Mouse (Mus musculus) MEL (cell line): ENCODE results near the gene St6galnac1. TPM values are rescaled to one million over a fixed set of nuclear protein-coding genes. Genes with fewer than 3 reads are reported as not detected.
A peak's percentile ranks its signal among the peaks of the same experiment; 100 is the strongest.

Experiments
- DNase-seq: peaks from one replicate; pipeline ENCODE4 v3.0.0; 2011; ENCODE audit warnings: low read depth, low spot score
- H3K27ac ChIP-seq: 2 replicates; pipeline ENCODE4 v1.5.1; 2012; ENCODE audit warnings: low read depth, mild to moderate bottlenecking, control low read depth, low read length, moderate library complexity; ENCODE audit not compliant: control insufficient read depth
- H3K27me3 ChIP-seq, 2 experiments: fragments of 150-350 bp in 1 of 2; sonication (generic) in 1 of 2; 2 replicates each; pipeline ENCODE4 v1.6.1; 2012; ENCODE audit warnings: low read length in 2 of 2, mild to moderate bottlenecking in 2 of 2, improper control_type of control experiment in 1 of 2, moderate library complexity in 1 of 2; ENCODE audit not compliant: insufficient read depth in 2 of 2, control insufficient read depth in 1 of 2
- H3K36me3 ChIP-seq, 2 experiments: 2 replicates each; pipeline ENCODE4 v1.6.1; 2012 to 2014; ENCODE audit warnings: low read length in 2 of 2, improper control_type of control experiment in 1 of 2, inconsistent platforms in 1 of 2, mild to moderate bottlenecking in 1 of 2; ENCODE audit not compliant: insufficient read depth in 2 of 2, control insufficient read depth in 1 of 2
- H3K4me1 ChIP-seq, 2 experiments: fragments of 150-350 bp in 1 of 2; sonication (generic) in 1 of 2; 2 replicates each; pipeline ENCODE4 v1.6.1; 2012; ENCODE audit warnings: low read length in 2 of 2, improper control_type of control experiment in 1 of 2, mild to moderate bottlenecking in 1 of 2; ENCODE audit not compliant: insufficient read depth in 2 of 2, control insufficient read depth in 1 of 2
- H3K4me3 ChIP-seq, 2 experiments: fragments of 150-350 bp in 1 of 2; sonication (generic) in 1 of 2; 2 replicates each; pipeline ENCODE4 v1.5.1; 2012; ENCODE audit warnings: low read depth in 2 of 2, low read length in 2 of 2, mild to moderate bottlenecking in 2 of 2, moderate library complexity in 2 of 2, control low read depth in 1 of 2, improper control_type of control experiment in 1 of 2; ENCODE audit not compliant: control insufficient read depth in 1 of 2, insufficient read depth in 1 of 2
- H3K79me2 ChIP-seq: 2 replicates; pipeline ENCODE4 v1.6.1; 2012; ENCODE audit warnings: mild to moderate bottlenecking, low read length, moderate library complexity; ENCODE audit not compliant: control insufficient read depth, poor library complexity, insufficient read depth
- H3K9ac ChIP-seq: 2 replicates; pipeline ENCODE4 v1.6.1; 2012; ENCODE audit warnings: low read depth, mild to moderate bottlenecking, control low read depth, low read length, moderate library complexity; ENCODE audit not compliant: control insufficient read depth, poor library complexity, severe bottlenecking
- H3K9me3 ChIP-seq: fragments of 150-350 bp; sonication (generic); replicated peaks from 2 replicates; pipeline ENCODE4 v1.6.1; 2012; ENCODE audit warnings: mild to moderate bottlenecking, low read length, improper control_type of control experiment, moderate library complexity; ENCODE audit not compliant: insufficient read depth
- BHLHE40 ChIP-seq: IDR thresholded peaks from 2 replicates; pipeline ENCODE4 v1.6.1; 2012; ENCODE audit warnings: low read depth, mild to moderate bottlenecking, inconsistent platforms, low read length, improper control_type of control experiment, borderline replicate concordance
- CHD2 ChIP-seq: IDR thresholded peaks from 2 replicates; pipeline ENCODE4 v1.6.1; 2011; ENCODE audit warnings: low read length, improper control_type of control experiment
- CTCF ChIP-seq, 3 experiments: IDR thresholded peaks in 2 of 3; conservative IDR thresholded peaks in 1 of 3; 2 replicates each; pipeline ENCODE4 v1.5.1; 2011 to 2012; ENCODE audit warnings: low read length in 3 of 3, low read depth in 2 of 3, mild to moderate bottlenecking in 2 of 3, improper control_type of control experiment in 1 of 3, inconsistent platforms in 1 of 3, mixed read lengths in 1 of 3, moderate library complexity in 1 of 3; ENCODE audit not compliant: control insufficient read depth in 1 of 3, insufficient read depth in 1 of 3, poor library complexity in 1 of 3, severe bottlenecking in 1 of 3
- ELF1 ChIP-seq: IDR thresholded peaks from 2 replicates; pipeline ENCODE4 v1.6.1; 2014; ENCODE audit warnings: low read depth, mild to moderate bottlenecking, inconsistent platforms, low read length, improper control_type of control experiment, moderate library complexity
- ETS1 ChIP-seq: IDR thresholded peaks from 2 replicates; pipeline ENCODE4 v1.6.1; 2012; ENCODE audit warnings: low read depth, mild to moderate bottlenecking, inconsistent platforms, low read length, improper control_type of control experiment, moderate library complexity
- GABPA ChIP-seq: IDR thresholded peaks from 2 replicates; pipeline ENCODE4 v1.6.1; 2012; ENCODE audit warnings: low read depth, mild to moderate bottlenecking, inconsistent platforms, low read length, improper control_type of control experiment, moderate library complexity
- JUND ChIP-seq: IDR thresholded peaks from 2 replicates; pipeline ENCODE4 v1.6.1; 2011; ENCODE audit warnings: low read depth, mild to moderate bottlenecking, improper control_type of control experiment, low read length
- KAT2A ChIP-seq: conservative IDR thresholded peaks from 2 replicates; pipeline ENCODE4 v1.6.1; 2012; ENCODE audit warnings: low read depth, low read length, improper control_type of control experiment, inconsistent platforms
- MAX ChIP-seq: IDR thresholded peaks from 2 replicates; pipeline ENCODE4 v1.6.1; 2011; ENCODE audit warnings: low read length, improper control_type of control experiment
- MYC ChIP-seq: IDR thresholded peaks from 2 replicates; pipeline ENCODE4 v1.6.1; 2011; ENCODE audit warnings: low read depth, mild to moderate bottlenecking, low read length, improper control_type of control experiment, moderate library complexity
- NELFE ChIP-seq: IDR thresholded peaks from 2 replicates; pipeline ENCODE4 v1.6.1; 2011; ENCODE audit warnings: low read depth, low read length, improper control_type of control experiment
- POLR2A ChIP-seq, 2 experiments: IDR thresholded peaks; 2 replicates each; pipeline ENCODE4 v1.6.1; 2011 to 2012; ENCODE audit warnings: low read length in 2 of 2, mild to moderate bottlenecking in 2 of 2, control low read depth in 1 of 2, improper control_type of control experiment in 1 of 2, low read depth in 1 of 2, moderate library complexity in 1 of 2; ENCODE audit not compliant: control insufficient read depth in 1 of 2, insufficient read depth in 1 of 2, poor library complexity in 1 of 2
- POLR2AphosphoS5 ChIP-seq: IDR thresholded peaks from 2 replicates; pipeline ENCODE4 v1.6.1; 2012; ENCODE audit warnings: low read depth, borderline replicate concordance, mild to moderate bottlenecking, inconsistent platforms, low read length, moderate library complexity, mixed read lengths
- RAD21 ChIP-seq: IDR thresholded peaks from 2 replicates; pipeline ENCODE4 v1.6.1; 2011; ENCODE audit warnings: mild to moderate bottlenecking, low read depth, low read length, improper control_type of control experiment
- SMC3 ChIP-seq: IDR thresholded peaks from 2 replicates; pipeline ENCODE4 v1.6.1; 2011; ENCODE audit warnings: low read depth, low read length, improper control_type of control experiment
- TAL1 ChIP-seq: IDR thresholded peaks from 2 replicates; pipeline ENCODE4 v1.6.1; 2012; ENCODE audit warnings: mild to moderate bottlenecking, inconsistent platforms, low read length, moderate library complexity, mixed read lengths
- TBP ChIP-seq: IDR thresholded peaks from 2 replicates; pipeline ENCODE4 v1.8.0; 2011; ENCODE audit warnings: low read depth, low read length, improper control_type of control experiment
- TCF12 ChIP-seq: IDR thresholded peaks from 2 replicates; pipeline ENCODE4 v1.6.1; 2014; ENCODE audit warnings: low read depth, mild to moderate bottlenecking, inconsistent platforms, low read length, improper control_type of control experiment, moderate library complexity
- USF1 ChIP-seq: IDR thresholded peaks from 2 replicates; pipeline ENCODE4 v1.6.1; 2014; ENCODE audit warnings: low read depth, mild to moderate bottlenecking, inconsistent platforms, low read length, improper control_type of control experiment, moderate library complexity
- USF2 ChIP-seq, 2 experiments: IDR thresholded peaks; 2 replicates each; pipeline ENCODE4 v1.6.1; 2011 to 2012; ENCODE audit warnings: improper control_type of control experiment in 2 of 2, low read length in 2 of 2, borderline replicate concordance in 1 of 2, inconsistent platforms in 1 of 2, low read depth in 1 of 2, mild to moderate bottlenecking in 1 of 2; ENCODE audit not compliant: insufficient read depth in 1 of 2
- ZC3H11A ChIP-seq: IDR thresholded peaks from 2 replicates; pipeline ENCODE4 v1.6.1; 2012; ENCODE audit warnings: low read depth, mild to moderate bottlenecking, inconsistent platforms, low read length, improper control_type of control experiment
- ZMIZ1 ChIP-seq: IDR thresholded peaks from 2 replicates; pipeline ENCODE4 v1.6.1; 2012; ENCODE audit warnings: low read depth, mild to moderate bottlenecking, inconsistent platforms, low read length, improper control_type of control experiment, moderate library complexity
- polyA plus RNA-seq, 2 experiments: library from polyadenylated mRNA; stranded (reverse) in 1 of 2; unstranded in 1 of 2; fragments of >175 nt in 1 of 2; fragments of >200 nt in 1 of 2; gene quantifications; 2 replicates each; pipeline versions ENCODE4 v1.2.1 to v1.2.4; 2012; ENCODE audit warnings: low replicate concordance in 2 of 2, low read depth in 1 of 2; ENCODE audit not compliant: insufficient read length in 2 of 2, insufficient read depth in 1 of 2, missing spikeins in 1 of 2
- total RNA-seq: library from RNA; depleted of rRNA; stranded (reverse); fragments of 300-350 nt; gene quantifications from 2 replicates; pipeline ENCODE4 v1.2.3, GENCODE M21; 2012

The St6galnac1 gene
- total and polyA plus RNA-seq, 3 experiments: not detected

DNA sequence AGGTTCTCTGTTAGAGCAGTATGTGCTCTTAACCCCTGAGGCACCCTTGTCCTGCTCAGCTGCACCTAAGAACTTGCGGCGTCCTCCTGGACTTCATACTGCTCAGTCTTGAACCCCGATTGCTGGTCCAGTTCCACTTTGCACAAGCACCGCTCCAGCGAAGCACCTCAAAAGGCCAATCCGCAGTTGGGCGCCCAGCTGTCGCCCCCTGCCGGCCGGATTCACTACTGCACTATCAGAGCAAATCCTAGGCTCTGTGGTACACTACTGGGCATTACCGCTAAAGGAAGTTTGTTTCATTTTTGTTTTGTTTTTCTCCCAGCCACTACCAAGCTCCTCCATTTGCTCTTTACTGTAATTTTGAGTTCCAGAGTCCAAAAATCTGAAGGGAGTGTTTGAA is 36.9 kb downstream of the St6galnac1 start:
- Histone ChIP-seq H3K9ac (no peak overlapping the region), H3K9me3 (no peaks in the 10 kb centered on the region), H3K36me3 (no peaks in the 10 kb centered on the region), H3K27ac (no peak overlapping the region), H3K27me3 (no peaks in the 10 kb centered on the region), H3K4me1 (no peaks in the 10 kb centered on the region), H3K79me2 (no peaks in the 10 kb centered on the region), H3K4me3 (no peak overlapping the region)
- peak; percentile 29 for DNase-seq
- TF ChIP-seq JUND (no peak), POLR2AphosphoS5 (no peak), ZC3H11A (peak; percentile 38), RAD21 (peak; percentile 36), CTCF (IDR thresholded peaks at IDR 0.05 in 2 of 3, conservative IDR thresholded peaks at IDR 0.05 in 1 of 3; ENCODE audit: control insufficient read depth in 1 of 3, insufficient read depth in 1 of 3, low read depth in 2 of 3, low read length in 3 of 3, poor library complexity in 1 of 3, severe bottlenecking in 1 of 3) (peak; percentile 68 to 88 (median 68)), SMC3 (peak; percentile 62)

DNA sequence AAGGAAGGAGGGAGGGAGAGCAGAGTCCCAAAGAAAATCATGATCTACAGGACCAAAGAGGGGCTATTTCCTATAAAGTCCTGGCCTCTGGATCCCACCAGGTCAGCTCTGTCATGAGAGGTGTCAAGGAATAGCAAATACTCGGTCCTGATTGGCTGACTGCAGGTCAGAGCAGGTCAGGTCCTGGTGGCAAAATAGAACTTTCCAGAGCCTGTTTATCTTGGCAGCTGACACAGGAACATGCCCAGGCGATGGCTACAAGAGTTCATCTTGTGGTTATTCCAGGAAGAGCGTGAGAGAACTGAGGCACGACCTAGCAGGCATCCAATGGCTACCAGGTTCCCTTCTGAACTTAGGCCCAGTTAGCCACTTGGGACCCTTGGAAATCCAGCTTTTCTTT is 42.8 kb downstream of the St6galnac1 start:
- Histone ChIP-seq H3K79me2 (no peaks in the 10 kb centered on the region), H3K36me3 (peaks cover 0 to 5% of the 10 kb centered on the region in 2 experiments; a peak in 2 of 4 replicates), H3K4me1 (peaks cover 0 to 5% of the 10 kb centered on the region in 2 experiments; a peak in 1 of 4 replicates), H3K27ac (no peak overlapping the region)
- TF ChIP-seq TBP (no peak), MAX (no peak), ETS1 (no peak), ZMIZ1 (no peak), TAL1 (no peak), BHLHE40 (no peak), MYC (no peak), POLR2A (IDR thresholded peaks at IDR 0.05; ENCODE audit: control insufficient read depth in 1 of 2, insufficient read depth in 1 of 2, low read depth in 1 of 2, low read length in 2 of 2, poor library complexity in 1 of 2) (no peak), RAD21 (no peak), KAT2A (no peak), USF2 (IDR thresholded peaks at IDR 0.05; ENCODE audit: borderline replicate concordance in 1 of 2, insufficient read depth in 1 of 2, low read depth in 1 of 2, low read length in 2 of 2) (no peak), GABPA (no peak), CTCF (IDR thresholded peaks at IDR 0.05 in 2 of 3, conservative IDR thresholded peaks at IDR 0.05 in 1 of 3; ENCODE audit: control insufficient read depth in 1 of 3, insufficient read depth in 1 of 3, low read depth in 2 of 3, low read length in 3 of 3, poor library complexity in 1 of 3, severe bottlenecking in 1 of 3) (no peak), NELFE (no peak), USF1 (no peak), TCF12 (no peak), CHD2 (no peak), POLR2AphosphoS5 (no peak), ELF1 (no peak)
- TF ChIP-seq, all 39 proteins: peak for 0
- DNase-seq: peak; percentile 18
- Histone ChIP-seq H3K9ac (no peak overlapping the region), H3K4me3 (no peak overlapping the region), H3K9me3 (no peaks in the 10 kb centered on the region), H3K27me3 (no peaks in the 10 kb centered on the region)
